Mouse (Mus musculus) macrophage (primary cell): ENCODE data around the gene Rsg1. TPM values are rescaled to one million over a fixed set of nuclear protein-coding genes. Genes with fewer than 3 reads are reported as not detected.

Experiments
- H3K27ac ChIP-seq: fragments of 350-480 bp; formaldehyde crosslinking; 2 replicates; pipeline ENCODE4 v1.9.0; 2021
- H3K36me3 ChIP-seq: fragments of 350-480 bp; formaldehyde crosslinking; 2 replicates; pipeline ENCODE4 v1.9.0; 2021; ENCODE audit errors: inconsistent target
- H3K4me3 ChIP-seq: fragments of 350-480 bp; formaldehyde crosslinking; 2 replicates; pipeline ENCODE4 v1.9.0; 2021; ENCODE audit errors: inconsistent target
- H3K79me2 ChIP-seq: fragments of 350-480 bp; formaldehyde crosslinking; 2 replicates; pipeline ENCODE4 v1.9.0; 2021; ENCODE audit errors: inconsistent target
- WGBS: methylation state at CpG from one replicate; pipeline ENCODE4 v1.1.7; 2026; ENCODE audit warnings: inconsistent platforms; ENCODE audit not compliant: missing documents; 5-methylcytosine and 5-hydroxymethylcytosine counted together
- polyA plus RNA-seq: library from polyadenylated mRNA; stranded (reverse); fragments of 250-400 nt; gene quantifications from 3 replicates; pipeline ENCODE4 v1.2.4, GENCODE M21; 2018; ENCODE audit warnings: inconsistent platforms

Rsg1 gene
- polyA plus RNA-seq, 1 experiment from 2014 or later = not detected

DNA sequence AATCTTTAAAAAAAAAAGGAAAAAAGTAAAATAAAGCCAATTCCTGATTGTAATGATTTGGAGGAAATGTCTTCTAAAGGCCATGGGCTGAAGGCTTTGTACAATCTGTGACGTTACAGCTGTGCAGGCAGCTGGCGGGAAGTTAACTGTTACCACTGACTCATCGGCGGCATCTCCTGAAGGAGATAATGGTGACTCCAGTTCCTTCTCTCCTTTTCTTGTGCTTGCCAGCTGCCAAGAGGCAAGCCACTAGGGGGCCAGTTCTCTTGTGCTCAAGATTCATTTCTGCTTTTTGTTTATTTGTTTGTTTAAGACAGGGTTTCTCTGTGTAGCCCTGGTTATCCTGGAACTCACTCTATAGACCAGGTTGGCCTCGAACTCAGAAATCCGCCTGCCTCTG is 55.3 kb downstream of the Rsg1 start:
- no peaks in the 10 kb centered on the region for H3K79me2 ChIP-seq
- 41% methylated on average over 6 of the region's 6 CpGs for WGBS
- no peak overlapping the region for H3K4me3 ChIP-seq
- H3K36me3 ChIP-seq = no peaks in the 10 kb centered on the region
- no peak overlapping the region for H3K27ac ChIP-seq

GRCm38 (mm10) chr4:141270201-141270940 is 56.6 kb downstream of the Rsg1 start:
- no peak overlapping the region for H3K27ac ChIP-seq
- no peaks in the 10 kb centered on the region for H3K36me3 ChIP-seq
- WGBS = 90% methylated on average over 15 of the region's 15 CpGs
- H3K79me2 ChIP-seq = no peaks in the 10 kb centered on the region
- H3K4me3 ChIP-seq = no peak overlapping the region

DNA sequence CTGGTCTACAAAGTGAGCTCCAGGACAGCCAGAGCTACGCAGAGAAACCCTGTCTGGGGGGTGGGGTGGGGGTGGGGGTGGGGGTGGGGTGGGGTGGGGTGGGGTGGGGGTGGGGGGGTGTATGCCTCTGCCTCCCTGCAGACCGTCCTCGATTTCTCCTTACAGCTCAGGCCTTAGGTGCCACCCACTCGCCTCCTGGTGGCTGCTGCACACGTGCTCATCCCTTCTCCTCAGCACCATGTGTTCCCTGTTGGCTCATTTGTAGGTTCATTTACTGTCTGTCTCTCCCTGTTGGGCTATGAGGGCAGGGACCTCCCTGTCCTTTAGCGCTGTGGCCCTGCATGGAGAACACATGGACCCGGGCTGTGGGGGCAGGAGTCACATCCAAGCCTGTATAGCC is 57.5 kb downstream of the Rsg1 start:
- Histone ChIP-seq H3K4me3 (no peak overlapping the region), H3K36me3 (no peaks in the 10 kb centered on the region), H3K27ac (peak overlapping the region; percentile 85), H3K79me2 (no peaks in the 10 kb centered on the region)
- 82% methylated on average over 6 of the region's 7 CpGs for WGBS

DNA sequence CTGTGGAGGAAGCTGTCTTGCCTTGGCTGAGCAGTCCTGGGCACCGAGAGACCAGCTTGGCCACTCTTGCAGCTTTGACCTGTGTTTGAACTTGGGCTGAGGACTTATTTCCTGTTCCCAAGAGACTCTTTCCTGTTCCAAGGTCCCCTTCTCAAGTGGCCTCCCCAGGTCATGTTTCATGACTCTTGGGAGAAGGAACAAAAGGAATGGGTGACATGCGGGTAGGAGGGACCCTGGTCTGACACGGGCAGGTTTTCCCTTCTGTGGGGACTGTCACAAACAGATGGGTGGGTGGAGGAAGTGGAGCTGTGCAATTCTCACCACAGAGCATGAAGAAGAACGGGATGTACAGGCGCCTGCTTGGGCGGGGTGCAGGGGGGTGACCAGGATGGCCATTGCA is 58.0 kb downstream of the Rsg1 start:
- WGBS = 15% methylated on average over 6 of the region's 6 CpGs
- Histone ChIP-seq H3K4me3 (no peak overlapping the region), H3K27ac (peak overlapping the region; percentile 85), H3K79me2 (no peaks in the 10 kb centered on the region), H3K36me3 (no peaks in the 10 kb centered on the region)

DNA sequence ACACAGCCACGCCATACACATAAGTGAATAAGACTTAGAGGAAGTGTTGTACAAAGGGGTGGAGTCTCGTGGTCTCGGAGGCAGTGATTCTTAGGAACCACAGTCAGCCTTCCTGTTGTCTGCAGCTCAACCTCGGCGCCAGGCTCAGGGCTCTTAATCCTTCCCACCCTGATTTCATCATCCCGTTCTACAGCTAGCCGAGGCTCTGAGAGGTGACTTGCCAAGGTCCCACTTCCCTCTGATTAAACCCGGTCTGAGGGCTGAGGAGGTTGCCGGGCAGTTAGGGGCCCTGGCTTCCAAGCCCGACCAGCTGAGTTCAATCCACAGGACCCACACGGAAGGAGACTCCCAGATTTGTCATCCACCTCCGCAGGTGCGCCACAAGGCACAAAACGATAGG is 59.1 kb downstream of the Rsg1 start:
- Histone ChIP-seq H3K27ac (peak overlapping the region; percentile 85), H3K4me3 (peak overlapping the region; percentile 19; the same call in 1 of the 2 replicates), H3K36me3 (no peaks in the 10 kb centered on the region), H3K79me2 (no peaks in the 10 kb centered on the region)
- under 1% methylated on average over 14 of the region's 14 CpGs for WGBS

GRCm38 (mm10) chr4:141273296-141273695 is 59.5 kb downstream of the Rsg1 start:
- WGBS = 22% methylated on average over 12 of the region's 12 CpGs
- H3K4me3 ChIP-seq = peak overlapping the region; percentile 19; the same call in 1 of the 2 replicates
- H3K36me3 ChIP-seq = no peaks in the 10 kb centered on the region
- no peaks in the 10 kb centered on the region for H3K79me2 ChIP-seq
- peak overlapping the region; percentile 85 for H3K27ac ChIP-seq

DNA sequence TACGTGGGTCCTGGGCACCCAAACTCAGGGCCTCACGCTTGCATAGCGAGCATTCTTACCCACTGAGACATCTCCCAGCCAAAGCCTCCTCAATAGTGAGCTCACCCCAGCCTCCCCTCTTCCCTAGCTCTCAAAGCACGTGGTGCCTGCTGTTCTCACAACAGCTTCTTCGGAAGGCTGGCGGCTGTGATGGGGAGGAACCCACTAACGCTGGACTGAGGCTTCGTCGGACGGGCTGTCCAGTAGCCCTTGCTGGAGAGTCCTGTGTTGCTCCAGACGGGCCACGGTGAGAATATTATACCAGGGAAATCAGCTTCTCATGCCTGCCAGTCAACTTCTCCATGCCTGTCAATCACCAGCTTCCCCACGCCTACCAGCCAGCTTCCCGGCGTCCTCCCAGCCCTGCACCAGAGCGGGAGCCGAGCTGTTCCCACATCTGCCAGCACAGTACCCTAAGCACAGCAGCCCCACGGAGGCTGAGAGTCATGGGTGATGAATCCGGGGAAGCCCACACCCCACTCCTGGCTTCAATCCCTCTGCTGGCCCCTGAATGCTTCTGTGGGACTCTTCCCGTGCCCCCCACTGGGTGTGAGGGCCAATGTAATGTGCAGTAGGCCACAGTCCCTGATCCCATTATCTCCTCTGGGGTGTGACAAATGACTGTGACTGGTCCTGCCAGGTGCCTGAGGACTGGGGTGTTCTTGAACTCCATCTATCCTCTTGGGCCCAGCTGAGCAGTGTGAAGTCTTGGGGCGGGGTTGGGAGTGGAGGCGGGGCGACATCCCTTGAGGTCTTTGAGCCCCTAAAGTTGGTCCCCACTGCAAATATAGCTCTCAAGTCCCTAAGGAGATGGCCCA is 61.0 kb downstream of the Rsg1 start:
- 80% methylated on average over 22 of the region's 23 CpGs for WGBS
- no peaks in the 10 kb centered on the region for H3K79me2 ChIP-seq
- no peak overlapping the region for H3K4me3 ChIP-seq
- H3K36me3 ChIP-seq = no peaks in the 10 kb centered on the region
- no peak overlapping the region for H3K27ac ChIP-seq

Other genes with a start within 250 kb of the Rsg1 start
- gene Atp13a2, start 227.1 kb upstream of the Rsg1 start, polyA plus RNA-seq = 156 to 334 TPM (median 219 TPM) in 3 replicates
- gene Mfap2, start 203.5 kb upstream of the Rsg1 start, polyA plus RNA-seq = not detected in 3 replicates
- gene Crocc, start 153.4 kb upstream of the Rsg1 start, polyA plus RNA-seq = 1.5 to 4.5 TPM (median 3.1 TPM) in 3 replicates
- gene Necap2, start 135.6 kb upstream of the Rsg1 start, polyA plus RNA-seq = 143 to 205 TPM (median 159 TPM) in 3 replicates
- not detected in 3 replicates for gene Spata21, start 125.6 kb upstream of the Rsg1 start, polyA plus RNA-seq
- 80.7 to 108 TPM (median 104 TPM) in 3 replicates for gene Szrd1, start 74.2 kb upstream of the Rsg1 start, polyA plus RNA-seq
- gene Fbxo42, start 66.0 kb upstream of the Rsg1 start, polyA plus RNA-seq = 11.6 to 18.7 TPM (median 16.1 TPM) in 3 replicates
- 0.35 TPM in 1 of 3 replicates, not detected in the others for gene Arhgef19, start 25.5 kb downstream of the Rsg1 start, polyA plus RNA-seq
- gene Epha2, start 87.3 kb downstream of the Rsg1 start, polyA plus RNA-seq = 0.03 to 0.17 TPM in 2 of 3 replicates, not detected in the other
- not detected in 3 replicates for gene Fam131c, start 154.3 kb downstream of the Rsg1 start, polyA plus RNA-seq
- gene Clcnka, start 184.8 kb downstream of the Rsg1 start, polyA plus RNA-seq = not detected in 3 replicates
- not detected in 3 replicates for gene Clcnkb, start 202.1 kb downstream of the Rsg1 start, polyA plus RNA-seq
- gene Hspb7, start 206.8 kb downstream of the Rsg1 start, polyA plus RNA-seq = not detected in 3 replicates
- gene Srarp, start 222.1 kb downstream of the Rsg1 start, polyA plus RNA-seq = not detected in 3 replicates
- gene Zbtb17, start 230.7 kb downstream of the Rsg1 start, polyA plus RNA-seq = 10.7 to 11.7 TPM (median 11.6 TPM) in 3 replicates